ENCODE assay signal across 9 mouse cellular contexts in genomic region chr10:45806984-45807827, GRCm38 (mm10).
DNase-seq lines count a peak whose midpoint lies in the region; ATAC-seq and TF ChIP-seq lines count a peak whose summit lies in the region.
"Had no signal": no experiment of that assay in that cellular context is flagged by ENCODE, and none has a peak within 500 bp of the region (broad histone marks: within the 10 kb centered on the region; RNA-seq: fewer than 3 reads in every experiment).

No protein-coding gene starts in this region.

- no peak overlapping the region for H3K9ac ChIP-seq in midbrain, postnatal 0 days (replicated peaks; ENCODE audit: low read length, poor library complexity, severe bottlenecking)
- H3K9ac ChIP-seq: stomach, embryonic 15.5 days had no signal

- peak overlapping the region; percentile 28 for H3K4me3 ChIP-seq in embryonic facial prominence, embryonic 10.5 days
- no peak overlapping the region for H3K4me3 ChIP-seq in hindbrain, embryonic 10.5 days
- no peak overlapping the region for H3K4me3 ChIP-seq in midbrain, postnatal 0 days (ENCODE audit: low read depth, low read length)
- no peak overlapping the region for H3K4me3 ChIP-seq in thymus, adult 2 months (ENCODE audit: control insufficient read depth, insufficient read depth, low read length)
- H3K4me3 ChIP-seq: stomach, embryonic 15.5 days had no signal

- no peak overlapping the region for H3K4me2 ChIP-seq in midbrain, postnatal 0 days (ENCODE audit: low read depth, low read length, poor library complexity, severe bottlenecking)
- H3K4me2 ChIP-seq: stomach, embryonic 15.5 days had no signal

- H3K27me3 ChIP-seq in embryonic facial prominence, embryonic 10.5 days (replicated peaks; ENCODE audit: low read depth, poor library complexity, severe bottlenecking) = no peaks in the 10 kb centered on the region
- no peaks in the 10 kb centered on the region for H3K27me3 ChIP-seq in hindbrain, embryonic 10.5 days (ENCODE audit: insufficient read depth, poor library complexity, severe bottlenecking)
- no peaks in the 10 kb centered on the region for H3K27me3 ChIP-seq in midbrain, postnatal 0 days (ENCODE audit: insufficient read depth, low read length)
- H3K27me3 ChIP-seq in thymus, adult 2 months (ENCODE audit: control insufficient read depth, insufficient read depth, low read length) = no peaks in the 10 kb centered on the region
- H3K27me3 ChIP-seq: Patski; stomach, embryonic 15.5 days had no signal

- 30% methylated on average over 18 of the region's 18 CpGs for WGBS in embryonic facial prominence, embryonic 10.5 days
- 47% methylated on average over 18 of the region's 18 CpGs for WGBS in hindbrain, embryonic 10.5 days
- WGBS in midbrain, postnatal 0 days = 34% methylated on average over 18 of the region's 18 CpGs
- 88% methylated on average over 18 of the region's 18 CpGs for WGBS in thymus, adult 2 months

- H3K4me1 ChIP-seq in embryonic facial prominence, embryonic 10.5 days = peaks cover 42% of the 10 kb centered on the region
- H3K4me1 ChIP-seq in hindbrain, embryonic 10.5 days (replicated peaks) = peaks cover 14% of the 10 kb centered on the region
- 0 out of 2 replicates have a peak, but pooled peaks cover 2% of the 10 kb centered on the region for H3K4me1 ChIP-seq in midbrain, postnatal 0 days (ENCODE audit: insufficient read depth, low read length)
- no peaks in the 10 kb centered on the region for H3K4me1 ChIP-seq in thymus, adult 2 months (replicated peaks; ENCODE audit: control insufficient read depth, insufficient read depth, low read length)
- H3K4me1 ChIP-seq: stomach, embryonic 15.5 days had no signal

- no peaks in the 10 kb centered on the region for H3K9me3 ChIP-seq in embryonic facial prominence, embryonic 10.5 days
- no peaks in the 10 kb centered on the region for H3K9me3 ChIP-seq in hindbrain, embryonic 10.5 days
- no peaks in the 10 kb centered on the region for H3K9me3 ChIP-seq in midbrain, postnatal 0 days (ENCODE audit: low read length)
- H3K9me3 ChIP-seq: stomach, embryonic 15.5 days had no signal

- TF ChIP-seq POLR2A in thymus, adult 2 months (IDR thresholded peaks at IDR 0.05; ENCODE audit: control insufficient read depth, extremely low read depth, insufficient read depth, low read length, poor library complexity) = no peak

- H3K36me3 ChIP-seq in embryonic facial prominence, embryonic 10.5 days (replicated peaks) = no peaks in the 10 kb centered on the region
- H3K36me3 ChIP-seq in hindbrain, embryonic 10.5 days = no peaks in the 10 kb centered on the region
- no peaks in the 10 kb centered on the region for H3K36me3 ChIP-seq in midbrain, postnatal 0 days (ENCODE audit: insufficient read depth, low read length)
- H3K36me3 ChIP-seq in thymus, adult 2 months (ENCODE audit: control insufficient read depth, insufficient read depth, low read length) = no peaks in the 10 kb centered on the region
- H3K36me3 ChIP-seq: stomach, embryonic 15.5 days had no signal

- ATAC-seq in midbrain, postnatal 0 days (ENCODE audit: low FRiP score) = peak; percentile 48
- ATAC-seq: Patski had no signal

- peak; percentile 78 for DNase-seq in embryonic facial prominence, embryonic 10.5 days (ENCODE audit: low spot score)
- peak; percentile 60 for DNase-seq in hindbrain, embryonic 10.5 days (ENCODE audit: low spot score)
- DNase-seq in kidney, postnatal 4 days = peak; percentile 31 to 53
- DNase-seq in midbrain, postnatal 0 days (ENCODE audit: low spot score) = peak; percentile 40
- no peak for DNase-seq in B cell, adult 2 months
- DNase-seq in thymus, adult 2 months = no peak
- no peak for DNase-seq in cerebellum, adult 9-10 months

- peak overlapping the region; percentile 87 for H3K27ac ChIP-seq in embryonic facial prominence, embryonic 10.5 days (replicated peaks)
- H3K27ac ChIP-seq in hindbrain, embryonic 10.5 days = peak overlapping the region; percentile 66
- no peak overlapping the region; the same call in 1 of the 2 replicates for H3K27ac ChIP-seq in midbrain, postnatal 0 days (ENCODE audit: low read depth, low read length)
- no peak overlapping the region for H3K27ac ChIP-seq in thymus, adult 2 months (ENCODE audit: control insufficient read depth, insufficient read depth, low read length)
- H3K27ac ChIP-seq: stomach, embryonic 15.5 days had no signal

- no peak for TF ChIP-seq CTCF in midbrain, postnatal 0 days (IDR thresholded peaks at IDR 0.05)
- no peak for TF ChIP-seq CTCF in thymus, adult 2 months (IDR thresholded peaks at IDR 0.05; ENCODE audit: borderline replicate concordance, control insufficient read depth, extremely low read depth, insufficient read depth, low read length, poor library complexity)

Comparison
In these comparisons a context has a peak if more than half of its experiments do, and no peak if none do; other contexts are left out.
1. DNase-seq: peak in embryonic facial prominence, embryonic 10.5 days (single experiment), hindbrain, embryonic 10.5 days (single experiment), kidney, postnatal 4 days (2 of 2) and midbrain, postnatal 0 days (single experiment); none in B cell, adult 2 months (0 of 2), thymus, adult 2 months (single experiment) and cerebellum, adult 9-10 months (single experiment).
2. H3K27ac ChIP-seq: peak in embryonic facial prominence, embryonic 10.5 days (single experiment) and hindbrain, embryonic 10.5 days (single experiment); none in midbrain, postnatal 0 days (single experiment) and thymus, adult 2 months (single experiment).